Mouse (Mus musculus) frontal cortex, postnatal 25 days (tissue): Measurements from ENCODE around the gene Plxnb2.

Experiments
- DNase-seq, 2 experiments: peaks; one replicate each; pipeline ENCODE4 v3.0.0; 2022; ENCODE audit warnings: low spot score in 2 of 2

Gene Plxnb2

GRCm38 (mm10) chr15:89149271-89150040 lies 31.1 kb downstream of the Plxnb2 start, which contains the start of gene Mapk11:
Gene Mapk11, minus strand, starts transcription at chr15:89149628.
- no peak for DNase-seq

GRCm38 (mm10) chr15:89148496-89149270 lies 31.9 kb downstream of the Plxnb2 start:
- DNase-seq, result no peak

GRCm38 (mm10) chr15:89147895-89148294 lies 32.7 kb downstream of the Plxnb2 start:
- DNase-seq, result no peak

- DNase-seq, result no peak
These were observed 33.1 kb downstream of the Plxnb2 start for GRCm38 (mm10) chr15:89147456-89147855.

GRCm38 (mm10) chr15:89147024-89147423 lies 33.6 kb downstream of the Plxnb2 start:
- no peak for DNase-seq

GRCm38 (mm10) chr15:89146537-89146936 lies 34.1 kb downstream of the Plxnb2 start:
- peak; percentile 46 to 50 for DNase-seq

GRCm38 (mm10) chr15:89145813-89146350 lies 34.7 kb downstream of the Plxnb2 start:
- DNase-seq, result no peak

GRCm38 (mm10) chr15:89144965-89145364 lies 35.6 kb downstream of the Plxnb2 start:
- no peak for DNase-seq

GRCm38 (mm10) chr15:89143134-89143533 lies 37.5 kb downstream of the Plxnb2 start:
- DNase-seq, result no peak

- no peak for DNase-seq
These were observed 38.7 kb downstream of the Plxnb2 start for GRCm38 (mm10) chr15:89141905-89142304.

GRCm38 (mm10) chr15:89141443-89141842 lies 39.1 kb downstream of the Plxnb2 start:
- DNase-seq, result no peak

GRCm38 (mm10) chr15:89140659-89141252 lies 39.8 kb downstream of the Plxnb2 start, which contains the start of gene Mapk12:
Gene Mapk12, minus strand, starts transcription at chr15:89140703.
- no peak for DNase-seq

- DNase-seq, result peak in 1 of 2 experiments; percentile 61
These were observed 40.4 kb downstream of the Plxnb2 start for GRCm38 (mm10) chr15:89140048-89140658.

GRCm38 (mm10) chr15:89138531-89138930 lies 42.1 kb downstream of the Plxnb2 start:
- DNase-seq, result no peak

- no peak for DNase-seq
These were observed 42.6 kb downstream of the Plxnb2 start for GRCm38 (mm10) chr15:89138046-89138405.

- no peak for DNase-seq
These were observed 43.1 kb downstream of the Plxnb2 start for GRCm38 (mm10) chr15:89137378-89138045.

GRCm38 (mm10) chr15:89136461-89137155 lies 44.0 kb downstream of the Plxnb2 start:
- DNase-seq, result no peak

- DNase-seq, result no peak
These were observed 49.3 kb downstream of the Plxnb2 start for GRCm38 (mm10) chr15:89131316-89131715.

GRCm38 (mm10) chr15:89130245-89130644 lies 50.3 kb downstream of the Plxnb2 start:
- DNase-seq, result no peak
